Mouse (Mus musculus): Measurements from ENCODE around the gene Parvb. TPM values are rescaled to one million over a fixed set of nuclear protein-coding genes. Genes with fewer than 3 reads are reported as not detected.
A peak's percentile ranks its signal among the peaks of the same experiment; 100 is the strongest.

The Parvb gene
- total RNA-seq, 2 experiments from 2014 or later: 2.1 to 29.8 TPM

- no peak for ATAC-seq (replicated peaks; ENCODE audit: low FRiP score, low TSS enrichment, poor library complexity, severe bottlenecking)
These were observed 15.8 kb upstream of the Parvb start for GRCm38 (mm10) chr15:84216026-84216425.

GRCm38 (mm10) chr15:84216461-84217084 is 15.3 kb upstream of the Parvb start:
- ATAC-seq (replicated peaks; ENCODE audit: low FRiP score, low TSS enrichment, poor library complexity, severe bottlenecking): no peak

GRCm38 (mm10) chr15:84217969-84218782 is 13.7 kb upstream of the Parvb start:
- ATAC-seq (replicated peaks; ENCODE audit: low FRiP score, low TSS enrichment, poor library complexity, severe bottlenecking): no peak

GRCm38 (mm10) chr15:84218783-84219271 is 13.0 kb upstream of the Parvb start:
- no peak for ATAC-seq (replicated peaks; ENCODE audit: low FRiP score, low TSS enrichment, poor library complexity, severe bottlenecking)

GRCm38 (mm10) chr15:84221539-84221938 is 10.3 kb upstream of the Parvb start:
- no peak for ATAC-seq (replicated peaks; ENCODE audit: low FRiP score, low TSS enrichment, poor library complexity, severe bottlenecking)

GRCm38 (mm10) chr15:84223423-84223822 is 8.4 kb upstream of the Parvb start:
- ATAC-seq (replicated peaks; ENCODE audit: low FRiP score, low TSS enrichment, poor library complexity, severe bottlenecking): 0 out of 2 replicates have a peak, but pooled peaks have one; percentile 31

- no peak for ATAC-seq (replicated peaks; ENCODE audit: low FRiP score, low TSS enrichment, poor library complexity, severe bottlenecking)
These were observed 7.1 kb upstream of the Parvb start for GRCm38 (mm10) chr15:84224779-84225178.

GRCm38 (mm10) chr15:84226918-84227317 is 4.9 kb upstream of the Parvb start:
- ATAC-seq (replicated peaks; ENCODE audit: low FRiP score, low TSS enrichment, poor library complexity, severe bottlenecking): no peak

GRCm38 (mm10) chr15:84230661-84231060 is 1.2 kb upstream of the Parvb start:
- peak; percentile 57 for ATAC-seq (replicated peaks; ENCODE audit: low FRiP score, low TSS enrichment, poor library complexity, severe bottlenecking)

GRCm38 (mm10) chr15:84231113-84231712 is 630 bp upstream of the Parvb start:
- peak; percentile 95 for ATAC-seq (replicated peaks; ENCODE audit: low FRiP score, low TSS enrichment, poor library complexity, severe bottlenecking)

GRCm38 (mm10) chr15:84232609-84233008 is 766 bp downstream of the Parvb start:
- no peak for ATAC-seq (replicated peaks; ENCODE audit: low FRiP score, low TSS enrichment, poor library complexity, severe bottlenecking)

- no peak for ATAC-seq (replicated peaks; ENCODE audit: low FRiP score, low TSS enrichment, poor library complexity, severe bottlenecking)
These were observed 3.1 kb downstream of the Parvb start for GRCm38 (mm10) chr15:84234794-84235581.

GRCm38 (mm10) chr15:84235646-84236045 is 3.8 kb downstream of the Parvb start:
- no peak for ATAC-seq (replicated peaks; ENCODE audit: low FRiP score, low TSS enrichment, poor library complexity, severe bottlenecking)

- no peak for ATAC-seq (replicated peaks; ENCODE audit: low FRiP score, low TSS enrichment, poor library complexity, severe bottlenecking)
These were observed 6.7 kb downstream of the Parvb start for GRCm38 (mm10) chr15:84238552-84238951.

GRCm38 (mm10) chr15:84238991-84239401 is 7.2 kb downstream of the Parvb start:
- no peak for ATAC-seq (replicated peaks; ENCODE audit: low FRiP score, low TSS enrichment, poor library complexity, severe bottlenecking)

- no peak for ATAC-seq (replicated peaks; ENCODE audit: low FRiP score, low TSS enrichment, poor library complexity, severe bottlenecking)
These were observed 9.7 kb downstream of the Parvb start for GRCm38 (mm10) chr15:84241520-84241919.

GRCm38 (mm10) chr15:84245104-84245503 is 13.3 kb downstream of the Parvb start:
- ATAC-seq (replicated peaks; ENCODE audit: low FRiP score, low TSS enrichment, poor library complexity, severe bottlenecking): no peak

GRCm38 (mm10) chr15:84246195-84246594 is 14.4 kb downstream of the Parvb start:
- ATAC-seq (replicated peaks; ENCODE audit: low FRiP score, low TSS enrichment, poor library complexity, severe bottlenecking): no peak

- no peak for ATAC-seq (replicated peaks; ENCODE audit: low FRiP score, low TSS enrichment, poor library complexity, severe bottlenecking)
These were observed 15.5 kb downstream of the Parvb start for GRCm38 (mm10) chr15:84247309-84247708.

- no peak for ATAC-seq (replicated peaks; ENCODE audit: low FRiP score, low TSS enrichment, poor library complexity, severe bottlenecking)
These were observed 19.4 kb downstream of the Parvb start for GRCm38 (mm10) chr15:84251227-84251626.
